Mouse (Mus musculus) WW6 (cell line): ENCODE measurements around the gene Ryr2.

Source experiments
- DNase-seq: peaks from one replicate; pipeline ENCODE4 v3.0.0-alpha.2; 2013; ENCODE audit warnings: low read depth, low spot score

The Ryr2 gene

DNA sequence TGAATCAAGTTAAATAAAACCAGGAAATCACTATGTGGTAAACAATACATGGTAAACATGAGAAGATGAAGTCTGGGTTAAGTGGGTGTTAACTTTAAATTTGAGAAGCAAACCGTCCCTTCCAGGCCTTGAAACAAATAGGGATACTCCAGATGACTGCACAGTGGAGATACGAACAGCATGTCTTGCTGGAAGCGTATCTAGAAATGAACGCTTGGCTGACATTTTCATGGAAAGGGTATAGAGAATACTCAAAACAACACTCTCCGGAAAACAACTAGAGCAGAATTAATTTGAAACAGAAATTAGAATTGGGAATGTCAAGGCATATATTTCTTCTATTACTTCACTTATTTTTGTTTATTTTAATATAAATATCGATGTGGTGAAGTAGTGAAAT, 329.0 kb downstream of the Ryr2 start:
- no peak for DNase-seq

DNA sequence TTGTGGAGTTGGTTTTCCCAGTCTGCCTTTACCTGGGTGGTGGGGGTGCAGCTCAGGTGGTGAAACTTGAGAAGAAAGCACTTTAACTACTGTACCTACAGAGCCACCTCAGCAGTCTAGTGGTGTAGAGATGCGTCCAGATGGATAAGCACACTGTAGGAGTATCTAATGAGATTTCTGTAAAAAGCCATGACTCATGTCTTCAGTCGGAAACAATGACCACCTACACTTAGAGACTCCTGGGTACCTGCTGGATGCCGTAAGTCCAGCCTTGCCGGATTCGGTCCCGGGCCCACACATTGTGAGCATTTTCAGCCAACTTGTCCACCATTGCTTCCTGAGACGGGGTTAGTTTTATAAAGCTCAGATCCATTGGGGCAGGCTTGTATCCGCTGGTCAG, 334.6 kb downstream of the Ryr2 start:
- DNase-seq: no peak

DNA sequence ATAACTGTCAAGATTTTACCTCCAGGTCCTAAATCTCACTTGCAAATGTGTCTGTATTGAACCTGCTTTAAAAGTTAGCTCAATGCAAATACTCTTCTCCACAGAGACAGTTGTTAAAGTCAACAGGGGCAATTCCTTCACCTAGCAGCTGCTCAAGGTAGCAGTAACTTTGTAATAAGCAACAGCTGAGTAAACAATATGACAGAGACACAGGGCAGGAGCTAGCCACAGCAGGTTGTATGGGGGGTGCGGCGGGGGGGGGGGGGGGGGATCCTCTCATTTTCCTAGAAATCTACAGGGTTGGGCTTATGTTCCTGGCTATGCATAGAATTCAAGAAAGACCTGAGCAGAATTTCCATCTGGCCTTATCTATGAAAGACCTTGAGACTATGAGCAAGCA, 339.8 kb downstream of the Ryr2 start:
- DNase-seq: no peak

GRCm38 (mm10) chr13:11763925-11764324, 342.8 kb downstream of the Ryr2 start:
- DNase-seq: no peak

DNA sequence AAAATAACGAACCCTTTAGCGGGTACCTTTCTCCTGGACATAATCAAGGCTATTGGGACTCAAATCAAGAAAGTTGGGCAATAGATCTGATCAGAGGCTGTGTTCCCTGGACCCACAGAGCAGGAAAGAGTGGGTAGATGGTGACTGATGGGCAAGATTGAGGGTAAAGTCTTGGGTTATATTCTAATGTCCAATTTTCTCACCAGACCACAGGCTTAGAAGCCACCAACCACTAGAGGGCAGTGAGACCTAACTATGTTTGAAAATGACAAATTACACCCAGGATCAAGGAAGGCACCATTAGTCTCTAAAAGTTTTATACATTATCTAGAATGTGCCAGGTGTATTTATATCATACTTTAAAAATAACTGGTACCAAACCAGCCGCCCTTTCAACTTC, 343.6 kb downstream of the Ryr2 start:
- DNase-seq: no peak

GRCm38 (mm10) chr13:11757894-11758293, 348.9 kb downstream of the Ryr2 start:
- DNase-seq: no peak

GRCm38 (mm10) chr13:11745479-11745878, 361.3 kb downstream of the Ryr2 start:
- DNase-seq: no peak

DNA sequence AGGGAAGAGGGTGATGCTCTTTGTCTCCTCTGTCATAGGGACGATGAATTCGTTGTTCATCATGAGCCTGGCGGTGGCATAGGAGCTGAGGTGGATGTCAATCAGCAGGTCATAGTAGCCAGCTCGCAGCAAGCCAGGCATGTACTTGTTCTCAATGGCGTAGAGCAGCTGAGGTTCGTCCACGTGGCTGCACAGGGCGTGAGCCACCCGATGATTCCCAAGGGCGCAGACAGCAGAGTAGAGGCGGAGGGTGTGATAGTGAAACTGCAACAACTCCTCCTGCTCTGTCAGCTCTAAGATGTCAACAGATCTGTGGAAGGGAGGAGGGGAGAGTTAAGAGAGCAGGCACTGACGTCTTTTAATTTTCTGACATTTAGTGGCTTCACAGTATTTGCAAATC, 368.5 kb downstream of the Ryr2 start:
- no peak for DNase-seq

DNA sequence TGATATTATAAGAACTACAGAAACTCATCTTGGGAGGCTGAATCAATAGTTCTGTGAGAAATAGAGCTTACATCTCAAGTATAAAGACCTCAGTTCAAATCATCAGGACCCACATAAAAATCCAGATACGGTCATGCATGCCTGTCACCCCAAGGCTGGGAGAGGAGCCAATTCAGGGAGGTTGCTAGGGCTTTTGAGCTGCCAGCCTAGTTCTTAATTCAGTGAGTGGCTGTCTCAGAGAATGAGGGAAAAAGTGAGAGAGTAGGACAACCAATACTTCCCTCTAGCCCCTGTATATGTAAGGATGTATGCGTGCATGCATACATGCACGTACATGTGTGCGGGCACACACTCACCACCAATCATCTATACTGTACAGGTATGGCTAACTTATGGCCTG, 390.5 kb downstream of the Ryr2 start:
- no peak for DNase-seq

DNA sequence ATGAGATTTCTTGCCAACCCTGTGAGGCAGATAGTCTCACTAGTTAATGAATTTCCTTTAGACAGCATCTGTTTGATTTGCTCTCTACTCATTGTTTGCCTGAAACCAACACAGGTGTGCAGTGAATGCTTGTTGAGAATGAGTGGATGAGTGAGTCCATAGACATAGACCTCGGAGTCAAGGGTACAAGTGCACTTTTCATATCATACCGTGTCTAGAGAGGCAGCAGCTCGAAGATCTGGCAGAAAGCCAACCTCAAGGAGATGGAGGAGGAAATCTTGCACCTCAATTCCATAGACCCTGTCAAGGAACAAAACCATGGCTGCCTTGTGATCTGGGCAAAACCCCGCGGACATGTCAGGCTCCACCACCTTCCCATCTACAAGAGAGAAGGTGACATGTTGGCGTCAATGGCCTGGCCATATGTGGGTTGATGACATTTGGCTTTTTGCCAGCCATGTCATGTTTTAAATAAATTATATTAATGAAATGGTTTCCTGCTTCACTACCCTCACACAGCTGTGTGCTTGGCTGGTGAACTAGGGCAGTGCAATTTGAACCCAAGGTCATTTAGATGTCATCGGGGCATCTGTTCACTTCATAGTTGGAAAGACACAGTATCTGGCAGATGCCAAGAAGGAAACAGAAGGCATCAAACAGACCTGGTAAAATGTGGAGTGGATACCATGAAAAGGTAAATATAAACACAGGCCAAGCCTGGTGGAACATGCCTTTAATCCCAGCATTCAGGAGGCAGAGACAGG, 396.9 kb downstream of the Ryr2 start:
- DNase-seq: no peak

DNA sequence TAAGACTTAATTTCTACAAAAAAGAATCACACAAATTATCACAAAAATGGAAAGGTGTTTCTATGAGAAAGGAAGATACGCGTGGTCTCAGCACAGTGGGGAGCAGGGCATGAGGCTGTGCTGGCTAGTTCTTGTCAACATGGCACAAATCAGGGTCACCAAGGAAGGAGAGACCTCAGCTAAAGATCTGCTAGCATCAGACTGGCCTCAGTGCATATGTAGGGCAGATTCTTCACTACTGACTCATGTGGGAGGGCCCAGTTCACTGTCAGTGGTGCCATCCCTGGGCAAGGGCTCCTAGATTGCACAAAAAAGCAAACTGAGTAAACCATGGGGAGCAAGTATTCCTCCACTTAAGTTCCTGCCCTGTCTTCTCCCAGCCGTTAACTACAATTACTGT, 405.0 kb downstream of the Ryr2 start:
- DNase-seq: no peak

- no peak for DNase-seq
Measured at GRCm38 (mm10) chr13:11696496-11696895, 410.2 kb downstream of the Ryr2 start.

DNA sequence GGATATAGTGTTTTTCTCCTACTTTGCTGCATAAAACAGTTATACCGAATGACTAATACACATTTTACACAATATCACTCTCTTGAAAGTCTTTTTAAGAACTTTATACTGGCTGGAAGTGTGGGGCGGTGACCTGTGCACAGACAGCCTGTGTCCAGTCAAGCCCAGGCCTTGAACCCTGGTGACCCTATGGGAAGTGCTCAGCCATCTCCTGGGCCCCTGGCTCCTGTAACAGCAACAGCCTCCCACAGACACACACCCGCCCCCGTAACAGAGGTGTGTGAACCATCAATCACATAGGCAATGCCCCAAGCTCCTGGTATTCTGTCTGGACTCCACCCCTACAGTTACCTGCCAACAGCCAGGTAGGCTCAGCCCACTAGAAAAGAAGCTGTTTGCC, 424.9 kb downstream of the Ryr2 start:
- DNase-seq: no peak

- DNase-seq: no peak
Measured at GRCm38 (mm10) chr13:11662815-11663214, 443.9 kb downstream of the Ryr2 start.

GRCm38 (mm10) chr13:11644846-11645245, 461.9 kb downstream of the Ryr2 start:
- no peak for DNase-seq

DNA sequence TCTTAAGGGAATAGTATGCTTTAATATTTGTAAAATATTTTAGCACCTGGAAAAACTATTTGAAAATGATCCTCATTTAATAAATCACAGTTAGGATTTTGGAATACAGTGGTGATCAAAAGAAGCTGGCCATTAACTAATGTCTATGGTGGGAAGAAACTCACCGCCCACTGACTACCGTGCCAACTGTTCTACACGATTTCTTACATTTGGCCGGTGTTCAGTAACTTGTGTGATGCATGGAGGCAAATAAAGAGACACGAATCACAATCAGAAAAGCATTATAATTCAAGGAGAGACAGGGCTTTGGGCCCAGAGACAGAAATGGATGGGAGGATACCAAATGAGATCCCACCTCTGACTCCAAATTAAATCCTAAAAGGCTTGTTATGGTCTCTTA, 470.4 kb downstream of the Ryr2 start:
- no peak for DNase-seq

- DNase-seq: no peak
Measured at GRCm38 (mm10) chr13:11624513-11624912, 482.2 kb downstream of the Ryr2 start.

GRCm38 (mm10) chr13:11595431-11595830, 511.3 kb downstream of the Ryr2 start:
- DNase-seq: no peak

DNA sequence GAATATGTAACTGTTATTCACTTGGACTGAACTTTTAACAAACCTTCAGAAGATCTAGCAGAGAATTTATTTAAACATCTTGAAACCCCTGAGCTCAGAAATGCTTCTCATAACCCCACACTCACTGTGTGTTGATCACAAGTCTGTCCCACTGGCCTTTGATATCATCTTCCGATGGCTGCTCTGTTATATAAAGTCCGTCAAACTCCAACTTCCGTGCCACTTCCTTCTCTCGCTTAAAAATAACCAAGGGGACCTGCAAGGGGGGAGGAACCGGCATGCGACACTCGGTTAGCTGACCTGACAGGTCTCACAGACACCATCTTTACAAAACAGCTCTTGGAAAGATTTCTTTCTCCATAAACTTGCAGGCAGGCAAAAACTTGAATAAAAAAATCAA, 521.5 kb downstream of the Ryr2 start:
- DNase-seq: no peak

DNA sequence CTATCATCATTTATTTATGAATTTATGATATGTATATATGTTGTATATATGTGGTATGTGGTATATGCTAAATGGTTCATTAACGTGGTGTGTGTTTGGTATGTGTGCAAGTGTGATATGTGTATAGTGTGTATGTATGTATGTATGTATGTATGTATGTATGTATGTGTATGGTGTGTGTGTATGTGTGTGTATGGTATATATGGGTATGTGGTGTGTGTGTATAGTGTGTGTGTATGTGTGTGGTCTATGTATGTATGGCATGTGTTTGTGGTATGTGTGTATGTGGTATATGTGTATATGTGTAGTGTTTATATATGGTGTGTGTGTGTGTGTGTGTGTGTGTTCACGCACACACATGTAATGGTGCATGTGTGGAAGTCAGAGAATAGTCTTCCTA, 534.2 kb downstream of the Ryr2 start:
- no peak for DNase-seq

- no peak for DNase-seq
Measured at GRCm38 (mm10) chr13:11567376-11567775, 539.4 kb downstream of the Ryr2 start.

DNA sequence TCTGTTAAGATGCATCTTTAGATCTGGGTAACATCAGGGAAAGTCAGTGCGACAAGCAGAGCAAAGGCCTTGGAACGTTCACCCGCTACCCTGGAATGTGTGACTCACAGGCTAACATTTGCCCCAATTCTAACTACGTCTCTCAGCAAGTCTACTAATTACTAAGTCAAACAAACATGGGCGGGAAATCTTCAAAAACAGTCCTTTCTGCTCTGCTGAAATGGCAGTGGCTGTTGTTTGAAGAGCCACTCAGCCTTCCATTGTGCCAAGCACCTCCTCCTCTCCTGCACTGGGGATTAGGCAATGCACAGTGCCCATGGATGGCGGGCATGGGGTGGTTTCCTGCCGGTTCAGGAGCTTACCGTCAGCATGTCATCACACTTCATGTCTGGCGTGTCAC, 540.3 kb downstream of the Ryr2 start:
- no peak for DNase-seq

- DNase-seq: no peak
Measured at GRCm38 (mm10) chr13:11563224-11564024, 543.3 kb downstream of the Ryr2 start.
